Mouse (Mus musculus) spleen, adult 2 months (tissue): Measurements from ENCODE around the gene Olfr94.
"Not testable (repeated sequence)": the region's sequence is repeated elsewhere in the genome, so short reads cannot be mapped to it uniquely, and the experiment has no call there.

Experiments
- CTCF ChIP-seq: fragments of 200-500 bp; IDR thresholded peaks from 2 replicates; pipeline ENCODE4 v1.5.1; 2011; ENCODE audit warnings: mild to moderate bottlenecking, inconsistent platforms; ENCODE audit not compliant: insufficient read depth, insufficient read length, insufficient replicate concordance; ENCODE audit errors: extremely low read depth
- POLR2A ChIP-seq: fragments of 200-500 bp; IDR thresholded peaks from 2 replicates; pipeline ENCODE4 v1.6.1; 2011; ENCODE audit warnings: low read depth, low read length, inconsistent platforms

- not testable (repeated sequence) for TF ChIP-seq POLR2A, CTCF
Measured at GRCm38 (mm10) chr17:37237230-37237629, 36.4 kb upstream of the Olfr94 start, which contains the start of gene Olfr97.
